8 mouse cellular contexts compared by ENCODE assay signal in the genomic region with DNA sequence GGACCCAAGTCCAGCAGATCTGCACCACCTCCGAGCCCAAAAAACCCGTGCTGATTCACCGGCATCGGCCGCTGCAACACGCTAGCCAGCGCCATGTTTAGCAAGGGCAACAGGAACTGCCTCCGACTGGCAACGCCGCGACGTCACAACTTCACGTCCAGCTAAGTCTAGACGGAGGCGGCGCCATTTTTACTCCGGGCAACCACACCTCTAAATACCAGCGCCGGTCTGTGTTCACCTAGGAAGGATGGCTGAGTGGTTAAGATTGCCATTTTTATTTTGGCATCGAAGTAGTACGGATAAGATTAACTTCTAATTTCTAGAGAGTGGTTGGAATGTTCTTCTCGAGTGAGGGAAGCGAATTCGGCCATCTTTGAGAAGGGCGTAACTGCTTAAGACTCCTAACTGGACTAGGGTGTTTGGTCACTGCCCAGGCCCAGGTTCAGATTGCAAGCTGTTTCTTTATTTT. TPM values are rescaled to one million over a fixed set of nuclear protein-coding genes. Genes with fewer than 3 reads are reported as not detected.
DNase-seq lines count a peak whose midpoint lies in the region; ATAC-seq lines count a peak whose summit lies in the region.

Psmb5 (minus strand) TSS at position 126 of the 469 bp plus-strand sequence.

- H3K4me1 ChIP-seq in brown adipose tissue, adult 24 weeks (ENCODE audit: control insufficient read depth, insufficient read depth, insufficient read length, low read length): peaks cover 7% of the 10 kb centered on the region; the same call in 1 of the 2 replicates
- peaks cover 17% of the 10 kb centered on the region for H3K4me1 ChIP-seq in heart, embryonic 13.5 days
- H3K4me1 ChIP-seq in liver, embryonic 13.5 days (replicated peaks): peaks cover 28% of the 10 kb centered on the region
- H3K4me1 ChIP-seq in stomach, embryonic 16.5 days (ENCODE audit: control insufficient read depth, insufficient read depth, low read length): peaks cover 4% of the 10 kb centered on the region; the same call in 1 of the 2 replicates

- peaks cover 32% of the 10 kb centered on the region for H3K36me3 ChIP-seq in heart, embryonic 13.5 days
- peaks cover 28% of the 10 kb centered on the region for H3K36me3 ChIP-seq in liver, embryonic 13.5 days
- 0 out of 2 replicates have a peak, but pooled peaks cover 1% of the 10 kb centered on the region for H3K36me3 ChIP-seq in stomach, embryonic 16.5 days (ENCODE audit: control insufficient read depth, insufficient read depth, low read length)

- H3K27ac ChIP-seq in brown adipose tissue, adult 24 weeks (replicated peaks; ENCODE audit: low read depth, low read length): peak within 1 kb of the TSS; percentile 87
- H3K27ac ChIP-seq in heart, embryonic 13.5 days (replicated peaks): peak within 1 kb of the TSS; percentile 83
- peak within 1 kb of the TSS; percentile 80 for H3K27ac ChIP-seq in liver, embryonic 13.5 days
- peak within 1 kb of the TSS; percentile 67 for H3K27ac ChIP-seq in stomach, embryonic 16.5 days (ENCODE audit: low read length)

- no peaks in the 10 kb centered on the region for H3K27me3 ChIP-seq in heart, embryonic 13.5 days (replicated peaks)
- H3K27me3 ChIP-seq in liver, embryonic 13.5 days: no peaks in the 10 kb centered on the region
- H3K27me3 ChIP-seq in stomach, embryonic 16.5 days (ENCODE audit: control insufficient read depth, insufficient read depth, low read length): no peaks in the 10 kb centered on the region

- DNase-seq in CD4-positive, CD25-positive, alpha-beta regulatory T cell, adult 2 months (ENCODE audit: low read depth, low spot score): peak; percentile 94
- DNase-seq in fat pad, adult 2 months (ENCODE audit: extremely low read depth, low read depth, low spot score): peak; percentile 47
- peak; percentile 94 for DNase-seq in kidney, postnatal 10 days
- peak; percentile 82 for DNase-seq in liver, embryonic 13.5 days
- peak; percentile 92 for DNase-seq in neural tube, embryonic 10.5 days (ENCODE audit: extremely low spot score, low spot score)

- peak within 1 kb of the TSS; percentile 97 for H3K9ac ChIP-seq in heart, embryonic 13.5 days
- H3K9ac ChIP-seq in liver, embryonic 13.5 days: peak within 1 kb of the TSS; percentile 92
- H3K9ac ChIP-seq in stomach, embryonic 16.5 days (ENCODE audit: low read length): peak within 1 kb of the TSS; percentile 95

- WGBS in heart, embryonic 13.5 days: under 1% methylated on average over 25 of the region's 25 CpGs
- WGBS in liver, embryonic 13.5 days (ENCODE audit: insufficient replicate concordance): under 1% methylated on average over 24 of the region's 25 CpGs
- WGBS in stomach, embryonic 16.5 days: under 1% methylated on average over 25 of the region's 25 CpGs

- ATAC-seq in heart, embryonic 13.5 days (ENCODE audit: extremely low read depth, insufficient number of reproducible peaks, low FRiP score, low TSS enrichment): peak; percentile 79
- peak; percentile 88 for ATAC-seq in liver, embryonic 13.5 days (ENCODE audit: low read depth)
- peak; percentile 91 for ATAC-seq in stomach, embryonic 16.5 days (ENCODE audit: insufficient read depth, low FRiP score)

- peak within 1 kb of the TSS; percentile 87 for H3K4me2 ChIP-seq in heart, embryonic 13.5 days
- peak within 1 kb of the TSS; percentile 82 for H3K4me2 ChIP-seq in liver, embryonic 13.5 days
- peak within 1 kb of the TSS; percentile 61 for H3K4me2 ChIP-seq in stomach, embryonic 16.5 days (ENCODE audit: low read depth, low read length)

- peak within 1 kb of the TSS; percentile 97 for H3K4me3 ChIP-seq in brown adipose tissue, adult 24 weeks (ENCODE audit: insufficient read depth, low read depth, low read length)
- peak within 1 kb of the TSS; percentile 87 for H3K4me3 ChIP-seq in heart, embryonic 13.5 days
- H3K4me3 ChIP-seq in liver, embryonic 13.5 days (replicated peaks): peak within 1 kb of the TSS; percentile 88
- H3K4me3 ChIP-seq in stomach, embryonic 16.5 days (replicated peaks; ENCODE audit: low read length): peak within 1 kb of the TSS; percentile 91

- H3K9me3 ChIP-seq in heart, embryonic 13.5 days: no peaks in the 10 kb centered on the region
- H3K9me3 ChIP-seq in liver, embryonic 13.5 days (replicated peaks): no peaks in the 10 kb centered on the region
- H3K9me3 ChIP-seq in stomach, embryonic 16.5 days (replicated peaks; ENCODE audit: control insufficient read depth, low read length): no peaks in the 10 kb centered on the region

RNA-seq across cellular contexts. Expression of gene Psmb5, which starts in this region (rescaled TPM):
- polyA plus RNA-seq in brown adipose tissue, adult 24 weeks (2012; ENCODE audit: insufficient read depth, insufficient read length, missing spikeins): 231 and 291 TPM in 2 replicates
- polyA plus RNA-seq in heart, embryonic 13.5 days (2015; fragmentation: Nextera tagmentation; extraction: Ambion mirVana): 323 and 363 TPM in 2 replicates
- 262 and 266 TPM in 2 replicates for polyA plus RNA-seq in liver, embryonic 13.5 days (2015; fragmentation: Nextera tagmentation; extraction: Ambion mirVana)
- polyA plus RNA-seq in stomach, embryonic 16.5 days (2015; fragmentation: Nextera tagmentation; extraction: Ambion mirVana): 346 and 368 TPM in 2 replicates

Comparison
In these comparisons a context has a peak if more than half of its experiments do, and no peak if none do; other contexts are left out.
1. Peak in every context shown above with its lines: DNase-seq, ATAC-seq, H3K4me3 ChIP-seq and H3K27ac ChIP-seq.